Mouse (Mus musculus): ENCODE measurements at regions not wholly inside any gene's neighbourhood (a gene's known extent, or its start where the extent isn't known, plus 50 kb on each side); places are given as distances from the start of the nearest gene placed in this dataset.
A peak's percentile ranks its signal among the peaks of the same experiment; 100 is the strongest.

DNA sequence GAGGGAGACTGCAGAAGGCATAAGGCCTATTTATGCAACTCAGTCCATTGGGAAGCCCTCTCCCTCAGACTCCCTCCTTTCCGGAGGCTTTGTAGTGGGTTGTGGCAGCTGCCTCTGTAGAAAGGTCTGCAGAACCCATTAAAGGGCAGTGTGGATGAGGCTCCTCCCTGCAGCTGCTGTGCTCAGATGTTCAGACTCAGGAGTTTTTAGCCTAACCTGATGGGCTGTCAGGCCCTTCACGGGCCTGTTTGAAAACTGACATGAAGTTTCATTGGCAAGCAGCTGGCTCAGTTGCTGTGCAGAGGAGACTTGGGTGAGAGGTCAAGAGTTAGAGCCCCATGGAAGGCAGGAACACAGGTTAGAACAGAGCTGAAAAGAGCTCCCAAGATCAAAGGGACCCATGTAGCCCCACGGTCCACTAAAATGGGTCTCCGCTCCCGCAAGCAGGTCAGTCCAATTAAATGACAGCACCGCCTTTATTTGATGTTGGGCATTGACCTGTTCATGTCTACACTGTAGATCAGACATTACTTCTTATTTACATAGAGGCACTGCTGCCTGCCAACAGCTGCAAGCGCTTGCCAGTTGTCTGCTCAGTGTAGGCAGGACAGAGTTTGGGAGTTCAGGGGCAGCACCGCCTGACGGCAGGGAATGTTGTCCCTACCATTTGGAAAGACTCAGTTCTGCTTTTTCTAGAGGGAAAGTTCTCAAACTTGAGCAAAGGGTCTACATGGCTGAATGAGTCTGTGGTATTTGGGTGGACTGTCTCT is 53.8 kb upstream of the Usp46 start:
- no peak for DNase-seq

DNA sequence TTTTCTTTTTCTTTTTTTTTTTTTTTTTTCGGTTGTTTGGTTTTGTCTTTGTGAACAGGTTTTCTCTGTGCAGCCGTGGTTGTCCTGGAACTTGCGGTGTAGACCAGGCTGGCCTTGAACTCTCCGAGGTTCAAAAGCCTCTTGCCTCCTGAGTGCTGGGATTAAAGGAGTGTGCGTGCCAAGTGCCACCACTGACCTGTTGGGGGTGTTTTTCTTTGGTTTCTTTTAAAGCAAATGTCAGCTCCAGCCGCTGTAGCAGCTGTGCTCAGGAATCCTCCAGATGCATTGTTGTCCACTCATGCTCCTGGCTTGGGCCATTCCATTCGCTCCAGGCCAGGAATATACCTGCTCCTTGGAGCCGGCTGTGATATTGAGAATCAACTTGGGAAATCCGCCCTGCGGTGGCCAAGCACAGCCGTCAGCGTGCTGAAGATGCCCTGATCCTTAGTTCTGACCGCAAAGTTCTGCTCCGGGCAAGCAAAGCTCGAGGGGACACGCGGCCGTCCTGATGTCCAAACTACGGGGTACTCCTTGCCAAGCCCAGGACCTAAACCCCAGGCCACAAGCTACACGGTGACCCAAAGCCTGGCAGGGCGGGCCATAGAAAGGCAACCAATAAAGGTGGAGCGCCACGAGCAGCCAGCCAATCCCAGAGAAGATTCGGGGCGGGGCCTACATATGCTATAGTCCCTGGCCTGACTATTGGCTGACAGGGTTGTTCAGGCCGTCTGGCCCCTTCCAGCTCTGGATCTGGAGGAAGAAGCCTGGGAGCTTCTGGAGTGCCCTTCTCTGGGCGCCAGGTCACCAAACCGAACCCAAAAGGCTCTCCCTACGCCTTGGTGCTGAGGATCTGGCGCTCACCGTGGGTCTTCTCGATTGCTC is 58.0 kb upstream of the Usp46 start:
- peak; percentile 82 to 85 for DNase-seq

DNA sequence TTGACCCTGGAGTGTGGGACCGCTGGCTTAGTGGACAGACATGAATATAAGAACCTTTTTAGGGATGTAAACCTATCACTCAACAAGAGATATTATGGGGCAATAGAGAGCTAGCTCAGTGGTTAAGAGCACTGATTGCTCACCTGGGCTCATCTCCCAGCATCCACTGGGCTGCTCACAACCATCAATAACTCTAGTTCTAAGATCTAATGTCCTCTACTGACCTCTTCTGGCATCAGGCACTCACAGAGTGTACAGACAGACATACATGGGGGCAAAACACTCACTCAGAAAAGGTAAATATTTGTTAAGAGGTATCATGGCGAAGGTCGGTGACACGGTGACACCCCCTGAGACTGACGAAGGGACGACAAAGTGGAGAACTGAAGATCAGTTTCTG is 59.3 kb upstream of the Usp46 start:
- DNase-seq: no peak

DNA sequence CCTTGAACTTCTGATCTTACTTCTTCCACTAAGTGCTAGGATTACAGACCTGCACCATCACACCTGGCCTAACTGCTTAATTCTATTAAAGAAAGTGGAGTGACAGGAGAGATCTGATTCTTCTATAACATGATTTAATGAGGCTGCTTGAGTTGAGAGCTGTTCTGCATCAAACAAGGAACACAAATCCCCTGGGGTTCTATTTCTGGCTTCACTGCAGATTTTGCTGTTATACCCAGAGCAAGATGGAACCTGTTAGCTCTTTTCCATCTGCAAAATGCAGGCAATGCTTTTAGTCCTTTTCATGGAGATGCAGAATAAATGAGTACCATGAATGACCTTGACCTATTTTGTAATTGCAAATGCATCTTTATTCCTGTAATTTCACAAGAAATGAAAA is 61.4 kb upstream of the Usp46 start:
- no peak for DNase-seq

DNA sequence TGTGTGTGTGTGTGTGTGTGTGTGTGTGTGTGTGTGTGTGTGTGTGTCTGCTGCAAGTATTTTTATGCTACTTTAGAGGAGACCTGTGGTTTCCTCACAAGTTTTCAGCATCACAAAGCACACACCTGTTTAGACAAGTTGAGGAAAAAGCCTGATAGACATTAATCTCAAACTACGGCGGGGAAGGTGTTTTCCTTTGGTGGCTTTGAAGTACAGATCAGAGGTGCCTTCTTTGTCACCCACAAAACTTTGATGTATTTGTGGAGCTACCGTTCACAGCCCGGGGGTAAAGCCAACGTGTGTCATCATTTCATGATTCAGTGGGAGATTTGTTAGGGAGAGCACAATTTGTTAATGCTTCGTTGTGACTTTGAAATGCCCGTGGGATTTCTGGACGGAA is 62.4 kb upstream of the Rasl11b start:
- DNase-seq: no peak

DNA sequence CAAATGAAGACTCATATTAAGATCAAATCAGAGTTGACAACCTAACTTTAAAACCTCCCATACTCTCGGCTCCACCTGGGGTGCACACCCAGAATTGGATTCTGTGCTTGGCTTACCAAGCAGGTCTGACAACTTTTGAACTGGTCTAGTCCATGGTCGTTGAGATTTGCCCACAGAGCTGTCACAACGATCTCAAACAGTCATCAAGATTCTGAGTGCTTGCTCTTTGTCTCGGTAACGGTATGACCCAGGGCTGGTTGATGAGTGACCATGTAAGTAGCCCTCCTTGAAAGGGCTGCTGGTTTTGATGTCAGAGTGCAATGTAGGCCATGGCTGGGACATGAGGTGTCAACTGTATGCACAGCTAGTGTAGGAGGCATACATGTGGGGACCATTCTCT is 58.7 kb upstream of the Rasl11b start:
- peak; percentile 7 to 39 for DNase-seq

DNA sequence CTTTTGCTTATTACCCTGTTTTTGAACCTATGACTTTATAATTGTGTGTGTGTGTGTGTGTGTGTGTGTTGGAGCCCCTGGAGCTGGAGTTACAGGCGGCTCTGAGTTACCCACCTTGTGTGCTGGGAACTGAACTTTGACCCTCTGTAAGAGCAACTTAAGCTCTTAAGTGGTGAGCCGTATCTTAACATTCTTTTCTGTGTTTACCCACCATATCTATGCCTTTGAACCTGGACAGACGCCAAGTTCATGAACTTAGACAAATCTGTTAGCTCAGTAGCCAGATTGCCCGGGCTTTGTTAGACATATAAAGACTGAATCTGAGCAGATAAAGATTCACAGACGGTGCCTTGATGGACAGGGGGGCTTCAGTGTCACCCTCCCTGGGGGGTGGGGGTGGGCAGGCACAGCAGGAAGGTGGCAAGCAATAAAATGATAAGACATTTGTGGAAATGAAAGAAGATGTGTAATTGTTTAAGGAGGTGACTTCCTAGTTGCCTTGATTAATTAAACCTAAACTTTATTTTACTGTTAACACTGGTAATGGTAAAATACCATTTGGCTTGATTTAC is 58.1 kb upstream of the Rasl11b start:
- peak in 1 of 2 experiments; percentile 22 for DNase-seq

DNA sequence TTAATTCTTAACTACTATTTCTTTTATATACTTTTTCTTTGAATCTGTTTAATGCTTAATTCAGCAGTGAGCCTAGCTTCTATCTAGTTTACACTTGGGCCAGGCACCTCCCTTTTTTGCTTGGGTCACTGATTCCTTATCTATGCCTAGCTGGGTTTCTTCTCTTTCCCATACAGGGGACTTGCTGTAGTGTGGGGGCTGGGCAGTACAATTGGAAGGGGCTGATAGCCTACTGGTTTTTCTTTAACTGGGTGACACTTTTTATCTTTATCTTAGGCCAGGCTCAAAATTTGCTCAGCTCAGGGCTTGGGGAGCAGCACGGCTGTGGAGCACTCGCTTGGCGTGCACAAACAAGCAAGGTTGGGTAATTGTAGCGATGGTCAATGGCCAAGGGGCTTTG is 51.1 kb upstream of the Rasl11b start:
- peak in 1 of 2 experiments; percentile 22 for DNase-seq

DNA sequence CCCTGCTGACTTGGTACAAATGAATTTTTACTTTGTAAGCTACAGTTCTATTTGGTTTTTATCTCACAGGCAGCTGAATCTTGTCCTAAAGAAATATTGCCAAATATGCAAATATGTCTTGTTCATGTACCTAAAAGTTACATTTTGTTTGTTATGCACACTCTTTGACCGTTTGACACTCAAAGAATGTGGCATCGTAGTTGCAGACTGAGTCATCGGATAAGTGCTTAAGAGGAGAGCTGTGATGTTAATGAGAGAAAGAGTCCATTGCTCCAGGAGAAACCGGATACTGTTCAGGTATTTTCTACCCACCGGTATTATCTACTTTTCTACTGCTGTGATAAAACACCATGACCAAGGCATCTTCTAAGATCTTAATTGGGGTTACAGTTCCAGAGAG is 50.3 kb upstream of the Rasl11b start:
- peak in 1 of 2 experiments; percentile 3 for DNase-seq
